Mouse (Mus musculus): Measurements from ENCODE around the gene Commd9. TPM values are rescaled to one million over a fixed set of nuclear protein-coding genes. Genes with fewer than 3 reads are reported as not detected.

The Commd9 gene
- total RNA-seq, 2 experiments from 2014 or later: 29.1 to 30.2 TPM

- intact Hi-C loops (cut with DNase I): loop anchor here (2.0 to 10.0 kb wide), 5 partner anchors 123 to 1167 kb away; partner anchors contain the start of genes Apip and Pdhx
- DNase-seq: no peak
Observed at GRCm38 (mm10) chr2:101907386-101908022, 21.5 kb downstream of the Commd9 start.

- intact Hi-C loops (cut with DNase I): loop anchor here (5.0 to 10.0 kb wide), 4 partner anchors 286 to 1166 kb away; partner anchors contain the start of genes Apip and Pdhx
- no peak for DNase-seq
Observed at GRCm38 (mm10) chr2:101908773-101909172, 22.7 kb downstream of the Commd9 start.

- DNase-seq: no peak
- intact Hi-C loops (cut with DNase I): loop anchor here (5.0 to 10.0 kb wide), 4 partner anchors 285 to 1165 kb away; partner anchors contain the start of genes Apip and Pdhx
Observed at GRCm38 (mm10) chr2:101909326-101910080, 23.5 kb downstream of the Commd9 start.

GRCm38 (mm10) chr2:101918518-101918917 is 32.5 kb downstream of the Commd9 start:
- DNase-seq: no peak
- intact Hi-C loops (cut with DNase I): no loop called here

- no peak for DNase-seq
- intact Hi-C loops (cut with DNase I): no loop called here
Observed at GRCm38 (mm10) chr2:101920136-101920554, 34.1 kb downstream of the Commd9 start.

- no peak for DNase-seq
- intact Hi-C loops (cut with DNase I): no loop called here
Observed at GRCm38 (mm10) chr2:101922302-101922701, 36.3 kb downstream of the Commd9 start.

- intact Hi-C loops (cut with DNase I): no loop called here
- no peak for DNase-seq
Observed at GRCm38 (mm10) chr2:101923181-101923580, 37.1 kb downstream of the Commd9 start.

GRCm38 (mm10) chr2:101925183-101925582 is 39.1 kb downstream of the Commd9 start:
- intact Hi-C loops (cut with DNase I): no loop called here
- no peak for DNase-seq

GRCm38 (mm10) chr2:101925591-101926188 is 39.6 kb downstream of the Commd9 start:
- intact Hi-C loops (cut with DNase I): no loop called here
- DNase-seq: no peak

GRCm38 (mm10) chr2:101932169-101932936 is 46.3 kb downstream of the Commd9 start:
- intact Hi-C loops (cut with DNase I): no loop called here
- peak in 1 of 2 experiments; percentile 9 for DNase-seq

- intact Hi-C loops (cut with DNase I): no loop called here
- DNase-seq: no peak
Observed at GRCm38 (mm10) chr2:101933301-101933700, 47.3 kb downstream of the Commd9 start.

GRCm38 (mm10) chr2:101935006-101935405 is 49.0 kb downstream of the Commd9 start:
- intact Hi-C loops (cut with DNase I): no loop called here
- DNase-seq: no peak

GRCm38 (mm10) chr2:101950716-101951520 is 64.9 kb downstream of the Commd9 start:
- intact Hi-C loops (cut with DNase I): no loop called here

More at GRCm38 (mm10) chr2:101950716-101951520, 64.9 kb downstream of the Commd9 start:
- no peak for DNase-seq

Other genes starting within 250 kb of the Commd9 start
- under 1 TPM; 0.08 to 0.14 TPM for gene Rag1, start 236.7 kb upstream of the Commd9 start, total RNA-seq (2021)
- 100 to 1,000 TPM in 1 of 2 experiments, 10 to 100 TPM in 1; 98.5 to 101 TPM for gene B230118H07Rik, start 236.7 kb upstream of the Commd9 start, total RNA-seq (2021)
- gene Traf6, start 207.8 kb upstream of the Commd9 start, total RNA-seq (2021): 10 to 100 TPM in 1 of 2 experiments, 1 to 10 TPM in 1; 9.0 to 10.3 TPM
- 1 to 10 TPM; 1.3 to 1.7 TPM for gene Prr5l, start 3.2 kb upstream of the Commd9 start, total RNA-seq (2021)